Mouse (Mus musculus) cerebellum, postnatal 14 days (tissue): ENCODE measurements around the gene Hs6st1.
A peak's percentile ranks its signal among the peaks of the same experiment; 100 is the strongest.

Experiments
- DNase-seq, 2 experiments: peaks; one replicate each; pipeline ENCODE4 v3.0.0; 2021; ENCODE audit warnings: mixed read lengths in 2 of 2

Gene Hs6st1

GRCm38 (mm10) chr1:36085069-36085468, 16.9 kb downstream of the Hs6st1 start:
- DNase-seq = no peak

GRCm38 (mm10) chr1:36088367-36088766, 20.2 kb downstream of the Hs6st1 start:
- DNase-seq = peak; percentile 38 to 43

GRCm38 (mm10) chr1:36089481-36089880, 21.3 kb downstream of the Hs6st1 start:
- DNase-seq = no peak

- DNase-seq = peak in 1 of 2 experiments; percentile 67
Measured at GRCm38 (mm10) chr1:36090011-36090721, 22.0 kb downstream of the Hs6st1 start.

- no peak for DNase-seq
Measured at GRCm38 (mm10) chr1:36090722-36091110, 22.5 kb downstream of the Hs6st1 start.

GRCm38 (mm10) chr1:36091246-36091645, 23.0 kb downstream of the Hs6st1 start:
- no peak for DNase-seq

- no peak for DNase-seq
Measured at GRCm38 (mm10) chr1:36093741-36094140, 25.5 kb downstream of the Hs6st1 start.

- peak; percentile 56 to 70 for DNase-seq
Measured at GRCm38 (mm10) chr1:36095423-36096272, 27.4 kb downstream of the Hs6st1 start.

GRCm38 (mm10) chr1:36098432-36098831, 30.2 kb downstream of the Hs6st1 start:
- DNase-seq = no peak

GRCm38 (mm10) chr1:36100371-36100770, 32.2 kb downstream of the Hs6st1 start:
- DNase-seq = no peak

GRCm38 (mm10) chr1:36105917-36106706, 37.9 kb downstream of the Hs6st1 start:
- no peak for DNase-seq

- DNase-seq = no peak
Measured at GRCm38 (mm10) chr1:36109987-36110386, 41.8 kb downstream of the Hs6st1 start.

GRCm38 (mm10) chr1:36112665-36113064, 44.5 kb downstream of the Hs6st1 start:
- DNase-seq = no peak

- no peak for DNase-seq
Measured at GRCm38 (mm10) chr1:36113670-36114069, 45.5 kb downstream of the Hs6st1 start.

- DNase-seq = no peak
Measured at GRCm38 (mm10) chr1:36114844-36115243, 46.6 kb downstream of the Hs6st1 start.

- DNase-seq = no peak
Measured at GRCm38 (mm10) chr1:36116488-36116887, 48.3 kb downstream of the Hs6st1 start.

- no peak for DNase-seq
Measured at GRCm38 (mm10) chr1:36118061-36118685, 50.0 kb downstream of the Hs6st1 start.

GRCm38 (mm10) chr1:36118958-36119357, 50.8 kb downstream of the Hs6st1 start:
- no peak for DNase-seq

- no peak for DNase-seq
Measured at GRCm38 (mm10) chr1:36119426-36119825, 51.2 kb downstream of the Hs6st1 start.

- no peak for DNase-seq
Measured at GRCm38 (mm10) chr1:36121172-36121571, 53.0 kb downstream of the Hs6st1 start.

GRCm38 (mm10) chr1:36125076-36125475, 56.9 kb downstream of the Hs6st1 start:
- DNase-seq = no peak

- no peak for DNase-seq
Measured at GRCm38 (mm10) chr1:36129126-36129525, 60.9 kb downstream of the Hs6st1 start.

GRCm38 (mm10) chr1:36129881-36130280, 61.7 kb downstream of the Hs6st1 start:
- no peak for DNase-seq
